Mouse (Mus musculus): ENCODE measurements at regions not wholly inside any gene's neighbourhood (a gene's known extent, or its start where the extent isn't known, plus 50 kb on each side); places are given as distances from the start of the nearest gene placed in this dataset.

- no peak for DNase-seq (ENCODE audit: low read depth, low spot score)
- no peaks in the 10 kb centered on the region for H3K36me3 ChIP-seq (ENCODE audit: control insufficient read depth, insufficient read depth, low read length, poor library complexity, severe bottlenecking)
- no peaks in the 10 kb centered on the region for H3K27me3 ChIP-seq (ENCODE audit: control insufficient read depth, insufficient read depth, low read length, poor library complexity, severe bottlenecking)
Observed at GRCm38 (mm10) chr9:101472101-101473073, 220.8 kb upstream of the Ppp2r3a start.

GRCm38 (mm10) chr9:101471665-101472064 lies 220.1 kb upstream of the Ppp2r3a start:
- DNase-seq (ENCODE audit: low read depth, low spot score): no peak
- Histone ChIP-seq H3K36me3 (ENCODE audit: control insufficient read depth, insufficient read depth, low read length, poor library complexity, severe bottlenecking) (no peaks in the 10 kb centered on the region), H3K27me3 (ENCODE audit: control insufficient read depth, insufficient read depth, low read length, poor library complexity, severe bottlenecking) (no peaks in the 10 kb centered on the region)

GRCm38 (mm10) chr9:101469756-101470155 lies 218.2 kb upstream of the Ppp2r3a start:
- DNase-seq (ENCODE audit: low read depth, low spot score): no peak
- Histone ChIP-seq H3K36me3 (ENCODE audit: control insufficient read depth, insufficient read depth, low read length, poor library complexity, severe bottlenecking) (no peaks in the 10 kb centered on the region), H3K27me3 (ENCODE audit: control insufficient read depth, insufficient read depth, low read length, poor library complexity, severe bottlenecking) (no peaks in the 10 kb centered on the region)

- no peak for DNase-seq (ENCODE audit: low read depth, low spot score)
- no peaks in the 10 kb centered on the region for H3K27me3 ChIP-seq (ENCODE audit: control insufficient read depth, insufficient read depth, low read length, poor library complexity, severe bottlenecking)
- no peaks in the 10 kb centered on the region for H3K36me3 ChIP-seq (ENCODE audit: control insufficient read depth, insufficient read depth, low read length, poor library complexity, severe bottlenecking)
Observed at GRCm38 (mm10) chr9:101464727-101465427, 213.3 kb upstream of the Ppp2r3a start.

DNA sequence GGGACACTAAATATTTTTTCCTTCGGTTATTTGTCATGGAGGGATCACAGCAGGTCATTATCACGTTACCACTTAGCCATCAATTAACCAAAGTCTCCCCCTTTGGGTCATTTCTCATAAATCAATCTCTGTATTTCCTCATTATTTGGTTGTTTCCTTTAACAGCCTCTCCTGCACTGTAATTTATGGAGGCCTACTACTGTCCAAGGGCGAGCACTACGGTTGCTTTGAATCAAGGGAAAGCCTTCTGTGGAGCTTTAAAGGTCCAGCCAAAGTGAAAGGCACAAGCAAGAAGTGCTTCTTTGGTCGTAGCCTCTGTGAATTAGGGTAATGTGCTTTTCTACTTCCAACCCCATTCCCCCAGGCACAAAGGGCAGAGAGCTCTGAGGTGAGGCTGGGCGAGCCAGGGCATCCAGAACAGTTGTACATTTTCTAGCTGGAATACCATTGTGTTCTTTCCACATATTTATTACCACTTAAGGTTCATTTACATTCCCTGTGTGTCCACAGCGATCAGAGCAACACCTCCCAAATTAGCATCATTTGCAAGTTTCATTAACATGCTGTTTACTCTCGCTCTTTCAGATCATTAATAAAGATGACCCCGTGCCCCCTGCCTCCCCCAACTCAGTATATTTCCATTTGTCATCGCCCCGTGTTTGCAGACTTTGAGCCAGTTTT lies 207.5 kb upstream of the Ppp2r3a start:
- no peak for DNase-seq (ENCODE audit: low read depth, low spot score)
- no peaks in the 10 kb centered on the region for H3K36me3 ChIP-seq (ENCODE audit: control insufficient read depth, insufficient read depth, low read length, poor library complexity, severe bottlenecking)
- H3K27me3 ChIP-seq (ENCODE audit: control insufficient read depth, insufficient read depth, low read length, poor library complexity, severe bottlenecking): no peaks in the 10 kb centered on the region

DNA sequence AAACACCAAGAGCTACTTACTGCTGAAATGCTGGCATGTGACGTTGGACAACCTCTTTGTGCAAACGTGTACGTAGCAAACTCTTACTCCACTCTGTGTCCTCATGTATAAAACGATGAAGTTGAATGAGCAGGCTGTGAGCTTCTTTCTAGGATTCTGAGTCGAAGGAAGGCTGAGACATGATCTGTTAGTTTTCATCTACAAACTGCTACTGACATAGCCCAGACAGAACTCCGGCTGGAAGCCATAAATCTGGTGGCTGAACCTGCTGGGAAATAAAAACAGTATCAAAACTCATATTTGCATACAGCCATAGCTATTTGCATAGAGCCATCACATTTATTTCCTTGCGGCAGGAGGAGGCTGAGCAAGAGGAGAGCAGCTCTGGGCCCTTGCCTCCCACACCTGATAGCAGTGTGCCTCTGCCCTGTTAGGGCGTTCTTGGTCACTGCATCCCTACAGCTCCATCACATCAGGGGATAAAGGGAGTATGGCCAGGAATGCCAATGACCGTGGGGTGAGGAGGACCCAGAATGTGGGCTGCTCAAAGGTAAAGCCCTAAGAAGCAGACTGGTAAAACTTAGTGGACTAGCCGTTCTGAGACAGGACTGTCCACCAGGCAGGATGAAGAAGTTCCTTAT lies 206.8 kb upstream of the Ppp2r3a start:
- Histone ChIP-seq H3K36me3 (ENCODE audit: control insufficient read depth, insufficient read depth, low read length, poor library complexity, severe bottlenecking) (no peaks in the 10 kb centered on the region), H3K27me3 (ENCODE audit: control insufficient read depth, insufficient read depth, low read length, poor library complexity, severe bottlenecking) (no peaks in the 10 kb centered on the region)
- DNase-seq (ENCODE audit: low read depth, low spot score): no peak

DNA sequence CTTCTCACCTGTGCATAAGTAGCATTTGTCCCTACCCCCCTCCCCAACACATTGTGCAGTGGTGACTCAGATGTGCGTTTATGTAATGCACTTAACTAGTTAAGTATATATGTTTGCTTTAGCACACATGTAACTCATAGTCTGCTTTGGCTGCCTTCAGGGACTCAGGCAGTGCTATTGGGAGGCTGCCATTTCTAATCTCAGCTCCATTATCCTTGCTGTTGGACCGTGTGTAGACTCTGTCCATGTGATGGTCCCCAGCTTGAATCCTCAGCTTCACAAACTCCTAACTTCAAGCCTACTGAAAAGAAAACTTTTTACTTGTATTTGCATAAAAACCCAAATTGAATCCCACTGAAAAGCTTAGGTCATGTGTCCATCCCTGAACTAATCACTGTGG lies 194.7 kb upstream of the Ppp2r3a start:
- Histone ChIP-seq H3K36me3 (ENCODE audit: control insufficient read depth, insufficient read depth, low read length, poor library complexity, severe bottlenecking) (no peaks in the 10 kb centered on the region), H3K27me3 (ENCODE audit: control insufficient read depth, insufficient read depth, low read length, poor library complexity, severe bottlenecking) (no peaks in the 10 kb centered on the region; the same call in 1 of the 2 replicates)
- DNase-seq (ENCODE audit: low read depth, low spot score): no peak

GRCm38 (mm10) chr9:101445764-101446163 lies 194.2 kb upstream of the Ppp2r3a start:
- Histone ChIP-seq H3K27me3 (ENCODE audit: control insufficient read depth, insufficient read depth, low read length, poor library complexity, severe bottlenecking) (no peaks in the 10 kb centered on the region; the same call in 1 of the 2 replicates), H3K36me3 (ENCODE audit: control insufficient read depth, insufficient read depth, low read length, poor library complexity, severe bottlenecking) (no peaks in the 10 kb centered on the region)
- no peak for DNase-seq (ENCODE audit: low read depth, low spot score)

DNA sequence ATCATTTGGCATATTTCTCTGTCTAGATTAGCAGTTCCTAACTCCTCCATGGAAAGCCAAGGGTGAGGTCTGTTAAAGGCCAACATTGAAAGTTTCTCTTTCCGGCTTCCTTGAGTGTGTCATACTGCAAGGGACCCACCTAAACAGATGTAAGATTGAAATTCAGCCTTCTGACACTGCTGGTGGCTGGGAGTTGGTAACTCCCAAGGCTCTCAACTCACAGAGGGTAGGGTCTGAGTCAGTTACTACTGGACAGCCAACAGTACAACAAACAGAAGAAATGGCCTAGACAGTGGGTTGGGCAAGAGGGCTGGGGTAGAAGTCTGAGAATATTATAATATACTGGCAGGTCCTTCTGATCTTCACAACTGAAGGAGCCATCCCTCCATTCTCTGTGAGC lies 193.7 kb upstream of the Ppp2r3a start:
- no peaks in the 10 kb centered on the region; the same call in 1 of the 2 replicates for H3K27me3 ChIP-seq (ENCODE audit: control insufficient read depth, insufficient read depth, low read length, poor library complexity, severe bottlenecking)
- H3K36me3 ChIP-seq (ENCODE audit: control insufficient read depth, insufficient read depth, low read length, poor library complexity, severe bottlenecking): no peaks in the 10 kb centered on the region
- no peak for DNase-seq (ENCODE audit: low read depth, low spot score)

GRCm38 (mm10) chr9:101439856-101440255 lies 188.3 kb upstream of the Ppp2r3a start:
- H3K27me3 ChIP-seq (ENCODE audit: control insufficient read depth, insufficient read depth, low read length, poor library complexity, severe bottlenecking): no peaks in the 10 kb centered on the region
- H3K36me3 ChIP-seq (ENCODE audit: control insufficient read depth, insufficient read depth, low read length, poor library complexity, severe bottlenecking): no peaks in the 10 kb centered on the region
- DNase-seq (ENCODE audit: low read depth, low spot score): no peak

DNA sequence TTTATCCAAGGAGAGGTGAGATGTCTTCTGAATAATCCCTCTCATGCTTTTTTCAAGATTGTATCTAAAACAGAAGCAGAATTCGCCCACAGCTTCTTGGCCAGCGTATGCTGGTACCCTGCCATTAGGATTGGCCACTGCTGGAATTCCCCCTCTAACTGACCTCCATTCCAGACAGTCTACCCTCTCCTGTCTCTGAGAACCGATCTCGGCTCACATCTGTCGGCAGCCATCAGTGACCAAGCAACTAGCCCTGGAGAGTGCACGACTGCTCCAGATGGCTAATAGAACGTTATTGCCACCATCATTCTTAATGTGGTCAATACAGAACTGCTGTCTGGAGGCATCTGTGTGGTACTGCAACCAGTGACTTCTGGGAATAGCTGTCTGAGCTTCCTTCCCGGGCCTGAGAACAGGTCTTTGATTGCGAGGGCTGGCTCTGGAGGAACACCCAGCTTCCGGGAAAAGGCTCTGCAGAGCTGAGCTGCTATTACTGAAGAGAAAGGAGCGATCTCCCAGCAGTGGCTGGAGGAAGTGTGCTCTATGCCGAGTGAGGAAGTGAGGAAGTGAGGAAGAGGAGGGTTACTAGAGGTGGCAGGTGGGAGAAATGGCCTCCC lies 187.1 kb upstream of the Ppp2r3a start:
- H3K36me3 ChIP-seq (ENCODE audit: control insufficient read depth, insufficient read depth, low read length, poor library complexity, severe bottlenecking): no peaks in the 10 kb centered on the region
- H3K27me3 ChIP-seq (ENCODE audit: control insufficient read depth, insufficient read depth, low read length, poor library complexity, severe bottlenecking): no peaks in the 10 kb centered on the region
- no peak for DNase-seq (ENCODE audit: low read depth, low spot score)

DNA sequence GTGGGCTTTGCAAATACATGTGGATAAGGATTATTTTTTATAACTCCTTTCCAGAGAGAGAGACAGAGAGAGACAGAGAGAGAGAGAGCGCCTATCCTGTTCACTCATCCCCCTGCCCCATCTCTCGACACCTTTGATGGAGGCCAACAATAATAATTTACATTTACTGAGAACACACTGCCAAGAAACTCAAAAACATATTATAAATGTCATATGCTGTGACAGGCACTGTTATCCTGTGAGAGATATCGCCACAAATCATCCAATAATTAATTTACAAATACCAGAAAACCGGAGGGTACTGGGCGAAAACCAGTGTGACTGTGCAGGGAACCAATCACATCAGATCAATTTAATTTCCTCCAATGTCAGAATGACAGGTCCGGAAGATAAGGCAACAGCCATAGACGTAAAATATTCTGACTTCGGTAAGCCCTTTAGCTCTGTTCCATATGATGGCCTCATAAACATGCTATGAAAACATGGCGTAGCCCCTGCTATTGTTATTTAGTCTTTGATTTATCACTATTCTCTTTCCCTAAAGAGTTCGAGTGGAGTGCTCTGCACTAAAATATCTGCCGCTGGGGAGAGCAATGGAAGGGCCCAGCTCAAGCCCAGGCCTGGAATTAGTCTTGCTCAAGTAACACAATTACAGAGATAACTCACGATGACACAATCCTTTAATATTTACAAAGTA lies 173.5 kb upstream of the Ppp2r3a start:
- 0 out of 2 replicates have a peak, but pooled peaks cover 1% of the 10 kb centered on the region for H3K27me3 ChIP-seq (ENCODE audit: control insufficient read depth, insufficient read depth, low read length, poor library complexity, severe bottlenecking)
- no peak for DNase-seq (ENCODE audit: low read depth, low spot score)
- H3K36me3 ChIP-seq (ENCODE audit: control insufficient read depth, insufficient read depth, low read length, poor library complexity, severe bottlenecking): no peaks in the 10 kb centered on the region

DNA sequence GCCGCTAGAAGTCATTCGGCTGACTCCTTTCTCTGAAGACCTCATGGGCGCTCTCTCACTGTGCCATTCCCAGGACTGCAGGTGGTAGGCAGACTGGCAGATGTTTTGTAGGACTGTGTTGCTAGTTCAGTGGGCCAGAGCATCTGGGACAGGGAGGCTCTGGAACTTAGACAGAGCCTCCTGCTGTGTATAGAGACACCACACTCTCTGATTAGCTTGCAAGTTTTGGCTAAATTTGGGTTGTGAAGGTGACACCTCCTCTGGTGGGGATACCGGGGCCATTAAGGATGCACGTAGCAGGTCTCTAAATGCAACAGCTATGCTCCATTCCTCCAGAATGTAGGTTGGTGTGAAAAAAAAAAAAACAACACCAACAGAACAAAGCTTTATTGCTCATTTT lies 171.4 kb upstream of the Ppp2r3a start:
- DNase-seq (ENCODE audit: low read depth, low spot score): no peak
- H3K27me3 ChIP-seq (ENCODE audit: control insufficient read depth, insufficient read depth, low read length, poor library complexity, severe bottlenecking): 0 out of 2 replicates have a peak, but pooled peaks cover 1% of the 10 kb centered on the region
- H3K36me3 ChIP-seq (ENCODE audit: control insufficient read depth, insufficient read depth, low read length, poor library complexity, severe bottlenecking): no peaks in the 10 kb centered on the region

Data from splenic B cell, adult 2 months (primary cell).